Mouse (Mus musculus) brain, adult 2 months (tissue): ENCODE measurements around the gene Rnpep.

ENCODE experiments used
- DNase-seq: peaks from one replicate; pipeline ENCODE4 v3.0.0; 2011; ENCODE audit warnings: low read depth, low spot score

Rnpep gene

GRCm38 (mm10) chr1:135283826-135284291 is at the start of gene Rnpep:
TSS of gene Rnpep (minus strand) at chr1:135284084.
- peak; percentile 88 for DNase-seq

- no peak for DNase-seq
Measured at GRCm38 (mm10) chr1:135330578-135330977, 46.7 kb upstream of the Rnpep start.

- DNase-seq = peak; percentile 54
Measured at GRCm38 (mm10) chr1:135328368-135328767, 44.5 kb upstream of the Rnpep start.

- DNase-seq = no peak
Measured at GRCm38 (mm10) chr1:135325934-135326333, 42.0 kb upstream of the Rnpep start.

DNA sequence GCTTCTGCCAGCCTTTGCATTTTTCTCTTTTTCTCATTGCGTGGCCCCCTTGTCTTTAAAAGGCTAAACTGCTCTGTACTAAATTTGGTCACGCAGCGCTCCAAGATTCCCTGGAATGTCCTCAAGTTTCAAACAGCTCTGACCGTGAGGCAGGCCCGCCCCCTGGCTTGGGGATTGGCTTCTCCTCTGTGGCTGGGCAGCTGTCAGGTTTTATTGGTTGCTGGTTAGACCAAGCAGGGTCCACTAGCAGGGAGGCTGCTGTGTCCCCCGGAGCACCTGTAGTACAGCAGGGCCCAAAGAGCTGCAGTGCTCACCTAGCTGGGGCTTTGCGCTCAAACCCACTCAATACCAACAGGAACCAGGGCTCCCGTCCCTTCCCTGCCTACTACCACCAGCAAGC is 40.7 kb upstream of the Rnpep start, which contains the start of gene Lmod1:
Gene Lmod1 (plus strand): TSS at position 237 of the 400 bp plus-strand sequence.
- no peak for DNase-seq

- no peak for DNase-seq
Measured at GRCm38 (mm10) chr1:135323367-135323901, 39.5 kb upstream of the Rnpep start.

DNA sequence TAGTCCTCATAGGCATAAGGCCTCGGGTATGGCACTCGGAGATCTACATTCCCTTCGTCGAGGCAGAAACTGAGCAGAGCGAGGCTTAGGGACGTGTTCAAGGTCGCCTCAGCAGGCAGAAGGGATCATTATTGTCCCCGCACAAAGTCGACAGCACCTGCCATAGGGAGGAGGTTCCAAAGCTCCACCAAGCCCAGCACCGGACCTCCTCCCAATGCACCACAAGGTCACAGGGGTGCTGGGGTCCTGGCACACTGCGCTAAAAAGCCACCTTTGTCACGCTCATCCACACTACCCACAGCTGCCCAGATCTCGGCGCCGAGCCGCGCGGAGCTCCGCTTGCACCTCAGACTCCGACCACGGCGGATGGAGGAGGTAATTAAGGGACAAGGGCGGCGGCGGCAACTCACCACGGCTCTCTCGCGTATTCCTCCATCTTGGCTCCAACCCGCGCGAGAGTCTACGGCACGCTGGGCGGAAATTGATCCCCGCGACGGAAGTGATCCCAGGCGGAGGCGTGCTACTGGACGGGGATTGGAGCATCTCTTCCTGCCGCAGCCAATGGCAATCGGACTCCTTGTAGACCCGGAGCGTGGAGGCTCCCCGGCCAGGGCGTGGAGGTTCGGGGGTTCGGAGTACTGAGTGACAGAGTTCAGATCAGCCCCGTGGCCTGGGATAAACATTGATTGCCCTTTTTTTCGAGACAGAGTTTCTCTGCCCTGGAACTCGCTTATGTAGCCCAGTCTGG is 29.6 kb upstream of the Rnpep start, which contains the start of gene Timm17a:
Gene Timm17a (minus strand): TSS at position 495 of the 748 bp plus-strand sequence.
- peak; percentile 98 for DNase-seq

DNA sequence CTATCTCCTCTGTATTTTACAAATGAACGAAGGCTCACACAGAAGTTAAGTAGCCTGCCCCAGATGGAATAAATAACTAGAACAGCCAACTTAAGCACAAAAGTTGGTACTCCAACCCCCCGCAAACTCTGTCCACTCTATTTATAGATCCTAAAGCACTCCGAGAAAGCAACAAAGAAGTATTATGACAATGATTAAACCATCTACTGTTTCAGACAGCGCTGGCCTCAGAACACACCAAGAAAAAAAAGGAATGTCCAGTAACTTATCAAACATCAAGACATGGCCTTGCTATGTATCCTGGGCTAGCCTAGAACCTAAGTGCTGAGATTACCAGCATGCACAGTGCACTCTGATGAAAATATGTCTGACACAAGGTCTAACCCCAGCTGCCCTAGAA is 28.3 kb upstream of the Rnpep start:
- no peak for DNase-seq

DNA sequence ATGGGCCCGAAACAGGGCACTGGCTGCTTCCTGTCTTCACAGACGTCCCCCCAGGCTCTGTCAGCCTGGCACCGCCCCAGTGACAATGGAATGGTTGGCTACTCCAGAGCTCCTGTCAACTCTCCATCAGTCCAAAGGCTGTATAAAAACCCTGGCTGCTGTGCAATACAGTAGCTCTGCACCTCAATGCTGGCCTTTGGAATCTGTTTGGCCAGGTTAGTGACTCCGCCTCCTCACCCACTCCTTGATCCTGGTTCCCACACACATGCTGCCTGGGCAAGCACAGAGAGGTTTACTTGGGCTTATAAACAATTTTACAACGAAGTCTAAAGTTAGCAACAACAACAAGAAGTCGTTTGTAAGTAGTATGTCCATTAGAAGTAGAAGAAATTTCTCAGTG is 27.5 kb upstream of the Rnpep start:
- DNase-seq = no peak

DNA sequence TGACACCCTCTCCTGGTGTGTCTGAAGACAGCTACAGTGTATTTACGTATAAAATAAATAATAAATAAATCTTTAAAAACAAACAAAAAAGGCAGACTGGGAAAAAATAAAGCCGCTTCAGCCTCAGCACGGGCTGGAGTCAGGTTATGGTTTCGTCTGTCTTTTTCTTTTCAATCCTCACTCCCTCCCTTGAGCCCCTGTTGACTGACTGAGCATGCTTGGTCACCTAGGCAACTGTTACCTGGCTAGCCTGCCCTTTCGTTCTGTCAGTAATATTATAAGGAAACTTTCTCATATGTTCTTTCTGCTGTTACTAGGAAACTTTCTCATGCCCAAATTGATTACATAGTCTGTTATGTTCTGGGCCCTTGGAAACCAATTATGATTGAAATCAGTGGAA is 7.0 kb upstream of the Rnpep start:
- no peak for DNase-seq

DNA sequence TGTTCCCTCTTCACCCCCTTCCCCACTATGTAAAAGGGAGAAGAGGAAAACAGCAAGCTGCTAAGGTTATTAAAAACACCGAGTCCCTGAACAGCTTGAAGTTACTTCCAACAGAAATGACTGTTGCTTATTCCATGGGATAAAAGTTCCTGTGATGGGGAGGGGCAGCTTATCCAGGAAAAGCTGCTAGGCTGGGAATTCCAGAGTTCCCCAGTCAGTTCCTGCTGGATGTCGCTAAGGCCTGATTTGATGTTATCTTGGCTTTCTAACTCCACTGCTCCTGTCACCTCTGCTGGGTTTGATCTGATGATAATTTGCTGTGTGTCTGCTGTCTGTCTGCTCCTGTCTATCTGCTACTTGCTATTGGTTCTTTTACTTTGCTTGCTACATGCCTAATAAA is 2.4 kb upstream of the Rnpep start:
- DNase-seq = no peak

- DNase-seq = peak; percentile 82
Measured at GRCm38 (mm10) chr1:135283287-135283825, 528 bp downstream of the Rnpep start.

DNA sequence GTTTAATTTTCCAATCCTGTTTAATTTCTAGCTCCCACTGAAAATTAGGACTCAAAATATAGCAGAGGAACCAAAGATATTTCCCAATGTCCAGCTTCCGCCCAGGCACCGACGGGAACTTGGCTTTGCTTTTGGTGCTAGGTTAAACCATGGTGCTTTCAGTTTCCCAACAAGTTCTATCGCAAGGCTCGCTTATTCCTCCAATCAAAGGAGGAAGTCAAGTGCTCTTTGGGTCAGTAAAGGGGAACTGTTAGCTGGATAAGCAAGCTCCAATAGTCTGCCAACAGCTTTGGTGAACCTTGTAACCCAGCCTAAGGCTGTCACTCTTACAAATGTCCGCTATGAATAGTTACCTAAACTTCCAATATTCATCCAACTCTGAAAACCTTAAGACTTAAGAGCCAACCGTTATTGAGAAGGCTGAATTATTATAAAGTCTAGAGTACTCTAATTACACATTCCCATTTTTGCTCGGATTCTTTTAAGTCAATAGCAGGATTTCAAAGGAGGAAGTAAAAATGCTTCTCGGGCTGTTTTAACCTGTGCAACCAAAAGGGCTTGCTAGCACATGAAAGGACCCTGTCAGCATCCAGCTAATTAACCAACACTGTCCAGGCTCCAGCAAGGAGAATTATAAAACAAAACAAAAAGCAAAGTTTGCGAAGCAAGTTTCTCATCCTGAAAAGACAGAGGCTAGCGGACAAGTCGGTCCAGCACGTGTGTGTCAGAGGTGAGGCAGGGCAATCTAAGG is 1.2 kb downstream of the Rnpep start:
- DNase-seq = peak; percentile 20

DNA sequence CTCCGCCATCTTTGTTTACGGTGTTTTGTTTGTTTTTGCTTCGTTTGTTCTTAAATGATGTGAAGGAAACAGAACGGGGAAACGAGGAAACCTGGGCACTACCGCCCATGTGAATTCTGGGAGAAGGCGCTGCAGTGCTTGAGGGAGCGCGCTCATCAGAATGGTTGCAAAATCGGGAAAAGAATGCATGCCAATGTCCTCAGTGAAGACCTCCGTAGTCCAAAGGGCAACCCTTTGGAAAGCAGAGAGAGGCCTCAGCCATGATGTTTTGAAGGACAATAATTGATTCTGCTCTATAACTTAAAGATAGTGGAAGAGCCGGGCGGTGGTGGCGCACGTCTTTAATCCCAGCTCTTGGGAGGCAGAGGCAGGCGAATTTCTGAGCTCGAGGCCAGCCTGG is 2.0 kb downstream of the Rnpep start:
- no peak for DNase-seq

DNA sequence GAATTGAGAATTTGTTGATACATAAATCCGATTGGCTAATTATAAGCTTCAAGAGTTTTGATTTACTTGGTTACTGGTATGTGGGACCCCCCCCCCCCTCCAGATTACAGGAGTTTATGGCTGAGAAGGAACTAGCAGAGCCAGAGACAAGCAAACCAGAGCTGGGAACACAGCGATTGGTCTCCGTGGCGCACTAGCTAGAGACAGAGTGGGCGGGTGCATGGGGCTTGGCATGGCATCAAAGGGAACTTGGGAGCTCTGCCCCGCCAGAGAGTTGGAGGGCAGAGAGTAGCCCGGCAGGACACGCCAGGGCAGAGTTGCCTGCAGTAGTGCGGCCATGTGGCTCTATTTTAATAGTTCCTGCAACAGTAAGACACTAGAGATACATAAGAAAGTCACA is 3.2 kb downstream of the Rnpep start:
- peak; percentile 84 for DNase-seq

DNA sequence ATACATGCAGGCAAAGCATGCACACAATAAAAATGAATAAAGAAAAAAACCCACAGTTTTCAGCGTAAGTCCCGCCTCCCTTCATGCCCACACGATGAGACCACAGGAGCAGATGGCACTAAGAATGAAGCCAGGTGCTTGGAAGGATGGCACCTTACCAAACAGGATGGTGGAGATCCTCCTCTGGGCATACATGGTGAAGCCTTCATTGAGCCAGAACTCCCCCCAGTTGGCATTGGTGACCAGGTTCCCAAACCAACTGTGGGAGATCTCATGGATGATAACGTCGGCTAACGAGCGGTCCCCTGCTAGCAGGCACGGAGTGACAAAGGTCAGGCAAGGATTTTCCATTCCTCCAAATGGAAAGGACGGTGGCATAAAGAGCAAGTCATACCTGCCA is 12.5 kb downstream of the Rnpep start:
- peak; percentile 90 for DNase-seq

DNA sequence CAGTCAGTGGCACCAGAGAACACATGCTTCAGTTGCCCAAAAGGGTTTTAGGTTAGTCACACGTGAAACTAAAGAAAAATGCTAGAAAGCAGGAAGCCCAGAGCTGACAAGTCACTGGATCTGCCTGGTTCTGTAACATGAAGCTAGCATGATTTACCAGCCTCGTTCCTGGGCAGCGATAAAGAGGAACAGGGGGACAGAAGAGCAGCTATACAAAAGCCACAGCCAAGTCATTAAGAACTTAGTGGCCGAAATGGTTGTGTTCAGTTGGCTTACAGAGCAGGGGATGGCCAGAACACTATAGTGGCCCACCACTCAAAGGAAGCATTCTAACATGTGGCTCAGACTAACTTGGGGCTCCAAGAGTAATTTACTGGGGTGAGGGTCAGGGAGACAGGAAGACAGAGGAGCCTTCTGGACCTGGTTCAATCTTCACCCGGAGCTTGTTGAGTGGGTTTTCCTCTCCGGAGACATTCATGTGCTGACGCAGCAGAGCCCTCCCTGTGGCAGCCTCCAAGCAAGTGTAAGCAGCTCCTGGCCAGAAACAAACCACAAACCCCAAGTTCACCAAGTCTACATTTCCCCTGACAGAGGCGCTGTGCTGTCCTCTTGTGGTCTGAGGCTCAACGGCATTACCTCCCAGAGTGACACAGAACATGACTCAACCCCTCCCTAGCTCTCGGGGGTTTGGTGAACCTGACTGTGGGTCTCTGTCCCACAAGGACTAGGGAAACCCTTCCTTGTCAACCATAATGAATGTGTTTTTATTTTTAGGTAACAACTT is 16.0 kb downstream of the Rnpep start:
- DNase-seq = no peak

GRCm38 (mm10) chr1:135265834-135266233 is 18.1 kb downstream of the Rnpep start:
- no peak for DNase-seq

DNA sequence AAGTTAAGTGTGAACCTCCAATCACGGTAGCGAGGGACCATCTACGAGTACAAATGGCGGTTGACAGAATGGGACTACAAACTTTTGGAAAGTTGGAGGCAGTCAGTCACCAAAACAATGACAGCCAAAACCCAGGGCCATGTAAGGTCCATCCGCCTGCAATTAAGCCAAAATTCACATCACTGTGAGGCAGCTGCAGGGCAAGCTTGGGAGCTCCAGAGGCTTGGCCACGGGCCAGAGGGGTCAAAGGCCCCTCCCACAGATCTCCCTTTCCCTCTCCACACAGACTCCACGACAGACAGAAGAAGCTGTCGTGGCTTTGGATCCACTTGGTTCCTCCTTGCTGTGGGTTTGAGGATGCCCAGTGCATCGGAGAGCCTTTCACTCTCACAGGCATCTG is 20.6 kb downstream of the Rnpep start:
- no peak for DNase-seq

DNA sequence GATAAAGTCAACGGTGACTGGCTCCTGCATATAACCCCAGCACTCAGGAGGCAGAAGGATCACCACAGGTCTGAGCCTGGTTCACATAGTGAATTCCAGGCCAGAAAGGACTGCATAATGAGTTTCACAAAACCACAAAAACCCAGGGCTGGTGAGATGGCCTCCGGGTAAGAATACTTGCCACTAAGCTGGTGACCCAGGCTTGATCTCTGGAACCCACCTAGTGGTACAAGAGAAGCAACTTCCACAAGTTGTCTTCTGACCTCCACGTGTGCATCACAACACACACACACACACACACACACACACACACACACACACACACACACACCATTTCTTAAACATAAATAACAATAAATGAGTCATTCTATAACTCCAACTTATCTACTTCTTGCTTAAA is 21.6 kb downstream of the Rnpep start:
- DNase-seq = no peak

DNA sequence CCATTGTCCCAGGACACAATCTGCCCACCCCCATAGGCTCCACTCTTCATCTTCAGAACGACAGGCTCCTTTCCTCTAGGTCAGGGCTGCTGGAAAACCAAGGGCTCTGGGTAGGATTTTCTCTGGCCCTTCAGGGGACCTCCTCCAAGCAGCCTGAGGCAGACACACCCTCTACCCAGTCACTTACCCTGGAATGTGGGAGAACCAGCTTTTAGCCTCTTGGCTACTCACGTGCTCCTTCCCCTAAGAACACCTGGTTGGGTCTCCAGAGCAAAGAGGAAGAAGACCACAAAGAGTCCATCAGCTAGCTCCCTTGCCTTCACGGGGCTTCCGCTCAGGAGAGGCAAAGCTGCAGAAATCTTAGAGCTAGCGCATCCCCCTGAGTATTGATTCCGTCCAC is 23.0 kb downstream of the Rnpep start:
- DNase-seq = no peak

DNA sequence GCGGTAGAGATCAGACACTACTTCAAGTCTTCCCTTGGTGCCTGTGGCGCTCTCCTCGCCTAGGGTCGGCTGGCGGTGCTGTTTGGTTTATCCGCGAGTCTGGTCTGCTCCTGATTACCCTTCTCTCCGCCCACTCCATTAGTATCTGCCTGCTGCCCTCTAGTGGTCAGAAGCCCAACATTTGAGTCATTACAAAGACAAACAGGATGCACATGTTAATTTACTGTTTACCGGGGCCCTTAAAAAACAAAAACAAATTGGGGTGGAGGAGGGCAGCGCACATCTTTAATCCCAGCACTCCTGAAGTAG is 24.8 kb downstream of the Rnpep start:
- peak; percentile 89 for DNase-seq
